Mouse (Mus musculus) testis, postnatal 10 days (tissue): ENCODE measurements at regions not wholly inside any gene's neighbourhood (a gene's known extent, or its start where the extent isn't known, plus 50 kb on each side); places are given as distances from the start of the nearest gene placed in this dataset.
A peak's percentile ranks its signal among the peaks of the same experiment; 100 is the strongest.

Experiments
- DNase-seq: peaks from one replicate; pipeline ENCODE4 v3.0.0; 2021; ENCODE audit warnings: low spot score

DNA sequence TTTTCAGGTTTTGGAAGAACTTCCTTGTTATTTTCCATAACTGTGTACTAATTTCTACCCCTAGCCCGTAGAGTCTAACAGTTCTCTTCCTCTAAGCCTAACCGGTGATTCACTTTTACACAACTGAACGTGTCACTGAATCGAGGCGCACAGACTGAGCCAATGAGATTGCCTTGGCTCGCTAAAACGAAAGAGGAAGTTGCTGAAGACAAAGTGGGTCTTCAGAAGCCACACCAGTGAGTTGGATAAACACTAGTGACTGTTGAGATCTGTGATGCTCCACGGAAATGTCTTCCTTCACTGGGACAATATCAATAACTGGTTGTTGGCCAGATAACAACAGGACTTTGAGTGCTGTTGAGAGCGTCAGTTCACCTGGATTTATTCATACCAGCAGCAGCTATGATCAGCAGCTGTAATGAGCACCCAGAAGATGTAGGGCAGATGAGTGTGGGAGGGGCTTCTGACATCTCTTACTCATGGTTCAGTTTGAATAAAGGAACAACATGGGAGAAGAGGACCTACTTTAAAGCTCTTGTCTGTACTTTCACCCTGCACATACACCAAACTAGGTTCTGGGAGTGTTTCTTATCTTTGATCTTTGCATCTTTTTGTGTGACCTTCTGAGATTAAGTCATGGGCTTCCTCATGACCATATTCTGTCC is 75.3 kb upstream of the Igfbp7 start:
- no peak for DNase-seq

- DNase-seq = no peak
These were observed 74.0 kb upstream of the Igfbp7 start for GRCm38 (mm10) chr5:77481811-77482210.

DNA sequence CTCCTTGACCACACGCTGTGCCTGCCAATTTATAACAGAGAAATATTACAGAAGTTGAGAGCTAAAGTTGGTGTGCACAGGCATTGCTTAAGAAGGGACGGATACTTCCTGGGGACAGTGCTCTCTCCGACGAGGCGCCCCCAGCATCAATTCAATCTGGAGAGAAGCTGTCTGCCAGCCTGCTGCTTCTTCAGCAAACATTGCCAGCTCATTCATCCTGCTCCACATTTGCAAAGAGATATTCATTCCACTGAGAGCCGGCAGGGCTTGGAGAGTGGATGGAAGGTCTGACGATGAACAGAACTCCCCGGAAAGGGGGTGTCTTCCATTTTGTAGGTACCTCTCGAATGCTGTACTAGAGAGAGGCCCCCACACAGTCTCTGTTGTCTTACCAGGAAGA is 70.0 kb upstream of the Igfbp7 start:
- DNase-seq = no peak

DNA sequence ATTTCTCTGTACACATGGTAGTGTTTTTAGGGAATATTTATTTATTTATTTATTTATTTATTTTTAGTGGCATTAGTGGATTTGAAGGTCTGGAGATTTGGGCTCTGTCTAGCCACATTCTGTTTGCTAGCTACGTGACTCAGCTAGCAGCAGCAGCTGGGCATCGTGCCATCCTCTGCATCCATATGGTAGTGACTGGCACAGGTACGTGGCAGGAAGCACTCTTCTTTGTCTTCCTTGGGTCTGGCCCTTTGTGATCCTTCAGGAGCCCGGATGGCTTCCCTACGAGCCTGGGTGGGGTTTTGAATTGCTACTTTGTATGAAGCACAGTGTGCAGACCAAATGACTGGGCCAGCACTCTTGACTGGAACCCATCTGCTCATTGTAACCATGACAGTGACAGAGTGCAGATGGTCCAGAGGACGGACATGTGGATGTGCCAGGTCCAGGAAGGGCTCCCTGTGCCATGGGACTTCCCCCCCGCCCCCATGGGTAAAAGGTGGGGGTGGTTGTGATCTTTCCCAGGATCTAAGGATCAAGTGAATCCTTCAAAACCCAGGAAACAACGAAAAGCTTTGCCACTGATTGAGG is 66.2 kb upstream of the Igfbp7 start:
- no peak for DNase-seq

- DNase-seq = no peak
These were observed 61.5 kb upstream of the Igfbp7 start for GRCm38 (mm10) chr5:77469236-77469766.

DNA sequence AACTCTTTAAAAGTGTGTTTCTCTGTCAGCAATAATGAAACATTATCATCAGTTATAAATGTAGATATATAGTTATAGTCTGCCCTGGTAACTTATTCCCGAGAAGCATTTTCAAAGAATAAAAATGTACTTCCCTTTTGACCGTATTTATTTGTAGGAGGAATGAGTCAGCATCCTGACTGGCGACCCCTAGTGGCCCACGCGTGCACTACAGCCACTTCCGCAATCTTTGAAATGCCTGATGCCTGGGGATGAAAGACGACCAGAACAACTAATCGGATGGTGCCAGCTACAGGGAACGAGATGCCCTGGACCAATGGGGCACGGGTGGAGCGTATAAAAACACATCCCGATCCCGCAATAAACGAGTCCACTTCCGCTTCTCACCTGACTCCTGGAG is 60.6 kb upstream of the Igfbp7 start:
- DNase-seq = peak; percentile 86

- peak; percentile 91 for DNase-seq
These were observed 57.2 kb upstream of the Igfbp7 start for GRCm38 (mm10) chr5:77464851-77465548.

GRCm38 (mm10) chr5:77459896-77460717 is 52.3 kb upstream of the Igfbp7 start:
- DNase-seq = peak; percentile 98
